Mouse (Mus musculus) liver, adult 2 months (tissue): Measurements from ENCODE around the gene Dock4. TPM values are rescaled to one million over a fixed set of nuclear protein-coding genes. Genes with fewer than 3 reads are reported as not detected.
A peak's percentile ranks its signal among the peaks of the same experiment; 100 is the strongest.

ENCODE experiments used
- DNase-seq: peaks from one replicate; pipeline ENCODE4 v3.0.0-alpha.2; 2011; ENCODE audit warnings: low read depth, low spot score; ENCODE audit errors: extremely low read depth
- H3K27ac ChIP-seq: fragments of 200-500 bp; replicated peaks from 2 replicates; pipeline ENCODE4 v1.5.1; 2012; ENCODE audit warnings: low read depth, mild to moderate bottlenecking, control low read depth, inconsistent platforms, low read length; ENCODE audit not compliant: insufficient read depth
- H3K27me3 ChIP-seq: fragments of 200-500 bp; 2 replicates; pipeline ENCODE4 v1.6.1; 2012; ENCODE audit warnings: mild to moderate bottlenecking, moderate library complexity, low read length, inconsistent platforms; ENCODE audit not compliant: control insufficient read depth, insufficient read depth
- H3K36me3 ChIP-seq: fragments of 200-500 bp; 2 replicates; pipeline ENCODE4 v1.6.1; 2012; ENCODE audit warnings: low read length, inconsistent platforms; ENCODE audit not compliant: control insufficient read depth, insufficient read depth
- H3K4me1 ChIP-seq: fragments of 200-500 bp; 2 replicates; pipeline ENCODE4 v1.6.1; 2011; ENCODE audit warnings: low read length; ENCODE audit not compliant: control insufficient read depth, insufficient read depth
- H3K4me3 ChIP-seq: fragments of 200-500 bp; 2 replicates; pipeline ENCODE4 v1.5.1; 2011; ENCODE audit warnings: low read depth, mild to moderate bottlenecking, control low read depth, low read length, moderate library complexity; ENCODE audit not compliant: insufficient read depth
- H3K79me2 ChIP-seq: fragments of 200-500 bp; 2 replicates; pipeline ENCODE4 v1.6.1; 2012; ENCODE audit warnings: inconsistent platforms, mild to moderate bottlenecking, low read length, moderate library complexity; ENCODE audit not compliant: control insufficient read depth, insufficient read depth
- H3K9ac ChIP-seq: fragments of 200-500 bp; 2 replicates; pipeline ENCODE4 v1.6.1; 2012; ENCODE audit warnings: low read depth, mild to moderate bottlenecking, control low read depth, inconsistent platforms, low read length
- CTCF ChIP-seq: fragments of 200-500 bp; IDR thresholded peaks from 2 replicates; pipeline ENCODE4 v1.5.1; 2011; ENCODE audit warnings: low read depth, low read length, control low read depth
- POLR2A ChIP-seq: fragments of 200-500 bp; IDR thresholded peaks from 2 replicates; pipeline ENCODE4 v1.6.1; 2011; ENCODE audit warnings: low read length, control low read depth; ENCODE audit not compliant: insufficient read depth; ENCODE audit errors: extremely low read depth
- WGBS: fragments of 180-500 bp; shearing (Covaris S2); methylation state at CpG from one replicate; pipeline ENCODE4 v1.1.7; 2018; 5-methylcytosine and 5-hydroxymethylcytosine counted together
- polyA plus RNA-seq: library from polyadenylated mRNA; depleted of rRNA; stranded (reverse); fragments of >200 nt; gene quantifications from 2 replicates; pipeline ENCODE4 v1.2.3, GENCODE M21; 2012
- total RNA-seq: library from RNA; depleted of rRNA; stranded (reverse); fragments of >200 nt; gene quantifications from 2 replicates; pipeline ENCODE4 v1.2.3, GENCODE M21; 2014

Gene Dock4
- total and polyA plus RNA-seq, 2 experiments = 5.9 to 26.8 TPM

GRCm38 (mm10) chr12:40656438-40656837 is 210.7 kb downstream of the Dock4 start:
- Histone ChIP-seq H3K4me3 (no peak overlapping the region), H3K79me2 (no peaks in the 10 kb centered on the region), H3K36me3 (peaks cover 3% of the 10 kb centered on the region; the same call in 1 of the 2 replicates), H3K9ac (no peak overlapping the region), H3K4me1 (0 out of 2 replicates have a peak, but pooled peaks cover 2% of the 10 kb centered on the region), H3K27me3 (no peaks in the 10 kb centered on the region), H3K27ac (no peak overlapping the region)
- TF ChIP-seq CTCF = no peak
- no peak for TF ChIP-seq POLR2A
- no peak for DNase-seq
- WGBS = 75% methylated on average over 5 of the region's 5 CpGs

- H3K9ac ChIP-seq = no peak overlapping the region
- 0 out of 2 replicates have a peak, but pooled peaks cover 2% of the 10 kb centered on the region for H3K36me3 ChIP-seq
- H3K27ac ChIP-seq = no peak overlapping the region
- no peak for DNase-seq
- H3K79me2 ChIP-seq = no peaks in the 10 kb centered on the region
- 0 out of 2 replicates have a peak, but pooled peaks cover 2% of the 10 kb centered on the region for H3K4me1 ChIP-seq
- 92% methylated on average over 4 of the region's 4 CpGs for WGBS
- H3K4me3 ChIP-seq = no peak overlapping the region
- H3K27me3 ChIP-seq = no peaks in the 10 kb centered on the region
- no peak for TF ChIP-seq CTCF
- no peak for TF ChIP-seq POLR2A
These were observed 211.6 kb downstream of the Dock4 start for GRCm38 (mm10) chr12:40657229-40657885.

DNA sequence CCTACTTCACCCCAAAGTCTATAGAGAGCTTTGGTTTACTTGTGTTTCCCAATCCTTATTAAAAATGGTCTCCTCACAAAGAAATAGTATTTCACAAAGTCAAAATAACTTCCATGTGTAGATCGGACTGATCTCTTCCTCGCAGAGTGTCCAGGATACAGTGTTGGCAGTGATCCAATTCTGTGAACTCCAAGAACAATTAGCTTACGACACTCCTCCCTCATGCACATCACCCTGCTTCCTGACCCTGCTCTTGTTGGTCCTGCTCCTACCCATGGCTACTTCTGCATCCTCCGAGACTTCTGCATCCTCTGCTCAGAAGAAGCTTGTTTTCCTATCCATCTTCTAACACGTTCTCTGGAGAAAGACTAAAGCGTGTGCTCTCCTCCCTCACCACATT is 213.9 kb downstream of the Dock4 start:
- Histone ChIP-seq H3K4me3 (no peak overlapping the region), H3K27me3 (no peaks in the 10 kb centered on the region), H3K27ac (no peak overlapping the region), H3K36me3 (peaks cover 4% of the 10 kb centered on the region; the same call in 1 of the 2 replicates), H3K79me2 (no peaks in the 10 kb centered on the region; the same call in 1 of the 2 replicates), H3K9ac (no peak overlapping the region), H3K4me1 (no peaks in the 10 kb centered on the region)
- peak; percentile 15 for DNase-seq
- WGBS = 74% methylated on average over 6 of the region's 6 CpGs
- TF ChIP-seq CTCF = no peak
- TF ChIP-seq POLR2A = no peak

DNA sequence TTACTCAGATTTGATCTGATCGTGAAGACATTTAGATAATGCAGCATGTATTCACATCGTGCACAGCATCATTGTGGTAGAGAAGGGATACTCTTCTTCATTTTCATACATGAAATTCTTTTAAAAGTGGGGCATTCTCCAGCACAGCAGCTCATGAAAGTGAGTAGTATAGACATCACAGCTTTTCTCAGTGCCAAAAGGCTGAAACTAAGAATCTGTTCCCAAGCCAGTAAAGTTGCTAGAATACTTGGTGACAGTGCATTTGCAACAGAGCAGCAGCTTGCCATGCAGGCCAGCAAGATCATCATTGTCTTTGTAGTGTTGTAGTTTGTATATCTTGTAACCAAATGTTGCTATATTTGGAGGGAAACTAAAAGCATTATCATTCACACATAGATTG is 223.7 kb downstream of the Dock4 start:
- DNase-seq = no peak
- Histone ChIP-seq H3K4me1 (peaks cover 3% of the 10 kb centered on the region; the same call in 1 of the 2 replicates), H3K9ac (no peak overlapping the region), H3K79me2 (no peaks in the 10 kb centered on the region), H3K4me3 (no peak overlapping the region), H3K27ac (no peak overlapping the region), H3K27me3 (no peaks in the 10 kb centered on the region), H3K36me3 (peaks cover 14% of the 10 kb centered on the region)
- TF ChIP-seq POLR2A = no peak
- TF ChIP-seq CTCF = no peak
- WGBS = 95% methylated on average over 2 of the region's 2 CpGs

DNA sequence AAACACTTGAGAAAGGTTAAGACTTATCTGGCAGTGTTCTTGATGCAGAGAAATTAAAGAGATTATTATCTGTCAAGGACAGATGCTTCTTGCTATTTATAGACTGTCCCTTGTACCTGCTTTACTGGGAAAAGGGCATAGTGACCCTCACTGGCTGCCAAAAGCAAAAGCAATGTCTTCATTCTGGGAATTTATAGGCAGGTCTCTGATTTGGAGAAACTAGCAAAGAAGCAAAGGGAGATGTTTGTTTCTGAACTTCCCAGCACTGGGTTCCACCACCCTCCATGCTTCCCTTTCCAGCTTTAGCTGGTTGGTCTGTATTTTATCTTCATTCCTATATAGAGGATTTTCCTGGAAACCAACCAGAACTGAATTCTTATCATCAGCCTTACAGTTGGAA is 225.0 kb downstream of the Dock4 start:
- Histone ChIP-seq H3K79me2 (no peaks in the 10 kb centered on the region), H3K36me3 (peaks cover 14% of the 10 kb centered on the region), H3K4me3 (no peak overlapping the region), H3K4me1 (peaks cover 3% of the 10 kb centered on the region; the same call in 1 of the 2 replicates), H3K9ac (no peak overlapping the region), H3K27me3 (no peaks in the 10 kb centered on the region), H3K27ac (no peak overlapping the region)
- no peak for DNase-seq
- TF ChIP-seq POLR2A (no peak), CTCF (no peak)

- Histone ChIP-seq H3K4me3 (no peak overlapping the region), H3K27ac (no peak overlapping the region), H3K36me3 (peaks cover 12% of the 10 kb centered on the region), H3K79me2 (no peaks in the 10 kb centered on the region), H3K27me3 (no peaks in the 10 kb centered on the region), H3K9ac (no peak overlapping the region), H3K4me1 (no peaks in the 10 kb centered on the region)
- TF ChIP-seq POLR2A (no peak), CTCF (0 out of 2 replicates have a peak, but pooled peaks have one; percentile 8)
- WGBS = 85% methylated on average over 4 of the region's 4 CpGs
- DNase-seq = peak; percentile 6
These were observed 234.0 kb downstream of the Dock4 start for GRCm38 (mm10) chr12:40679713-40680112.
